Mouse (Mus musculus) kidney, embryonic 16.5 days (tissue): ENCODE results near the gene Ythdc1. TPM values are rescaled to one million over a fixed set of nuclear protein-coding genes. Genes with fewer than 3 reads are reported as not detected.

Source experiments
- ATAC-seq: fragments of 200-750 bp; cut with Nextera tagmentation; 2 replicates; pipeline ENCODE4 v1.8.0; 2017; ENCODE audit warnings: moderate TSS enrichment; ENCODE audit not compliant: low FRiP score, low TSS enrichment
- H3K27ac ChIP-seq: fragments of 300-500 bp; sonication (generic); 2 replicates; pipeline ENCODE4 v1.5.1; 2014; ENCODE audit warnings: low read length
- H3K27me3 ChIP-seq: fragments of 300-500 bp; sonication (generic); 2 replicates; pipeline ENCODE4 v1.6.1; 2014; ENCODE audit warnings: low read length, control low read depth, mixed read lengths; ENCODE audit not compliant: insufficient read depth
- H3K36me3 ChIP-seq: fragments of 300-500 bp; sonication (generic); 2 replicates; pipeline ENCODE4 v1.6.1; 2014; ENCODE audit warnings: low read length, control low read depth, mixed read lengths; ENCODE audit not compliant: insufficient read depth
- H3K4me1 ChIP-seq: fragments of 300-500 bp; sonication (generic); 2 replicates; pipeline ENCODE4 v1.6.1; 2014; ENCODE audit warnings: low read length, control low read depth, mixed read lengths; ENCODE audit not compliant: insufficient read depth
- H3K4me2 ChIP-seq: fragments of 300-500 bp; sonication (generic); replicated peaks from 2 replicates; pipeline ENCODE4 v1.6.1; 2014; ENCODE audit warnings: low read depth, low read length
- H3K4me3 ChIP-seq: fragments of 300-500 bp; sonication (generic); 2 replicates; pipeline ENCODE4 v1.5.1; 2014; ENCODE audit warnings: mild to moderate bottlenecking, low read length
- H3K9ac ChIP-seq: fragments of 300-500 bp; sonication (generic); replicated peaks from 2 replicates; pipeline ENCODE4 v1.6.1; 2014; ENCODE audit warnings: low read length
- H3K9me3 ChIP-seq: fragments of 300-500 bp; sonication (generic); 2 replicates; pipeline ENCODE4 v1.6.1; 2016; ENCODE audit warnings: low read length, control low read depth
- WGBS: fragments of 180-500 bp; shearing (Covaris S2); extraction: QIAGEN DNeasy Blood & Tissue Kit; methylation state at CpG from one replicate; pipeline ENCODE4 v1.1.7; 2014; 5-methylcytosine and 5-hydroxymethylcytosine counted together
- polyA plus RNA-seq: library from polyadenylated mRNA; unstranded; fragments of >200 nt; fragmentation: Nextera tagmentation; extraction: Ambion mirVana; gene quantifications from 2 replicates; pipeline ENCODE4 v1.2.1, GENCODE M21; 2015

Ythdc1 gene
- polyA plus RNA-seq, 1 experiment from 2014 or later, result 36.3 TPM

DNA sequence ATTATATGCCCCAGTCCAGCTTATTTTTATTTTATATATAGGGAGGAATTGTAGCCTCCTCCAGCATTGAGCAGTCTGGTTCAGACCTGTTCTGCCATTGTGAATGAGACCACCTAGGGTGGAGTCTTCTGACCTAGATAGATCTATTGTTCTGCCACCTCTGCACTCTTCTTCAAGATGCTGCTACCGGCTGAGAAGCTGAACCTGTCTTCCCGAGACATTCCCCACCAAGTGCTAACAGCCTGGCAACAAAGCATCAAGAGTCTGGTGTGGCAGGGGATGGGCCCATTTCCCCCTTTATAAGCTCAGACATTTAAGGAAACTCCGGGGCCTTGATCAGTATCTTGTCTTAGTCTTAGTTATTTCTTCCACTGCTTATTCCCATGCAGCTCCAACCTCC, 54.3 kb downstream of the Ythdc1 start:
- no peaks in the 10 kb centered on the region for H3K4me1 ChIP-seq
- H3K36me3 ChIP-seq, result no peaks in the 10 kb centered on the region
- H3K4me2 ChIP-seq, result no peak overlapping the region
- H3K4me3 ChIP-seq, result no peak overlapping the region
- 55% methylated on average over 3 of the region's 3 CpGs for WGBS
- no peaks in the 10 kb centered on the region for H3K27me3 ChIP-seq
- H3K9me3 ChIP-seq, result no peaks in the 10 kb centered on the region
- no peak overlapping the region for H3K9ac ChIP-seq
- H3K27ac ChIP-seq, result no peak overlapping the region
- ATAC-seq, result no peak

DNA sequence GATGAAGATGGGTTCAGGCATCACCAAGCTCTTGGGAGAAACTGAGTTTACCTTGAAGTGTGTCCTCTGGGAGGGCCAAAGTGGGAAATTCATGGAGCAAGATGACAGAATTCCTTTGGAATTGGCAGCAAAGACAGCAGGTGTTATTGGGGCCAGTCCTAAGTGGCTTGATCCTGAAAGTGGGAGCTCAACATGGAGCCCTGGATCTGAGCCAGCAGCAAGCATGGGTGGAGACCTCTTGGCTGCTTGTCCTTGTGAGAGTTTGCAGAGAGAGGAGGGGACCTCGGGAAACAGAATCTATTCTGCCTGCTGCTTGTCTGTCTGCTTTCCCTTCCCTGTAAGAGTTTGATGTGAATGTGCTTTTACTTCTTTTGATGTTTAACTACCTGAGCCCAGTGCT, 67.9 kb downstream of the Ythdc1 start:
- no peak for ATAC-seq
- Histone ChIP-seq H3K36me3 (no peaks in the 10 kb centered on the region), H3K27me3 (no peaks in the 10 kb centered on the region), H3K4me2 (no peak overlapping the region), H3K4me1 (no peaks in the 10 kb centered on the region), H3K27ac (no peak overlapping the region), H3K9ac (no peak overlapping the region), H3K9me3 (no peaks in the 10 kb centered on the region), H3K4me3 (no peak overlapping the region)
- WGBS, result 39% methylated on average over 1 of the region's 1 CpGs

Other genes starting within 250 kb of the Ythdc1 start
- gene Tmprss11f, start 171.8 kb upstream of the Ythdc1 start, polyA plus RNA-seq, result not detected in 2 replicates
- not detected in 2 replicates for gene Tmprss11b, start 127.9 kb upstream of the Ythdc1 start, polyA plus RNA-seq
- not detected in 2 replicates for gene Tmprss11e, start 58.4 kb upstream of the Ythdc1 start, polyA plus RNA-seq
- gene Ugt2b34, start 102.7 kb downstream of the Ythdc1 start, polyA plus RNA-seq, result 12.9 and 16.7 TPM in 2 replicates
- gene Ugt2b1, start 122.3 kb downstream of the Ythdc1 start, polyA plus RNA-seq, result not detected in 2 replicates
- not detected in 2 replicates for gene Ugt2b35, start 196.6 kb downstream of the Ythdc1 start, polyA plus RNA-seq